Mouse (Mus musculus) embryonic fibroblast, embryonic 13.5 days (primary cell): Measurements from ENCODE around the gene Mpdz.

Experiments
- CTCF ChIP-seq: IDR thresholded peaks from 2 replicates; pipeline ENCODE4 v1.5.1; 2011; ENCODE audit warnings: mild to moderate bottlenecking, control low read depth, low read length, moderate library complexity, borderline replicate concordance; ENCODE audit not compliant: insufficient read depth
- POLR2A ChIP-seq: IDR thresholded peaks from 2 replicates; pipeline ENCODE4 v1.6.1; 2011; ENCODE audit warnings: low read depth, mild to moderate bottlenecking, control low read depth, low read length, moderate library complexity

DNA sequence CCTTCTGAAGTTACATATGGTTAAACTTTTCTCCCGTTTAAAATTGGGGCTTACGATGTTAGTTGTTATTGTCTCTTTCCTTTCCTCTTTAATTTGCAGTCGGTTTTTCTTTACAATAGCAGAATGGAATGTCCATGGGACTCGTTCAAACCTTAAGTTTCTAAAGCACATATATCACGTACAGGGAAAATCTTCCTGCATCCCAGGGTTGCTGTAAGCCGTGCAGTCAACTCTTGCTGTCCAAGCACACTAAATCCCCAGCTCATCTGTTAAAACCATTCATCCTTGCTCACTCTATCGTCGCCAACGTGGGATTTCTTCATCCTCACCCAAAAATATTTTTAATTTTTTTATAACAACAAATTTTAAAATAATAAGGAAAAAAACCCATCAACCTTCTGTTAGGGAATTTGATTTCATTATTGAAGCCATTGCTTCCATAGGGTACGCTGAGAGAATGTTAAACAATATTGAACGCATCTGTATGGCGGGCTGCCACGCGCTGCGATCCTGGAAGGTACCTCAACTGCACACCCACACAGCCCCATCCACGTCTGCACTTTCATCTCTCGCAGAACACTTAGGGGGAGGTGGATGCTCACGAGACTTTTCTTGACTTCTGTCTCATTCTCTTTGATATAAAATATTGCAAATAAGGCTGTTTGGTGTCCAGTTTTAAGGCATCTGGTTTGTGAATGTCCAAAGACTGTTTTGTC, 41.4 kb upstream of the Mpdz start:
- TF ChIP-seq CTCF (no peak), POLR2A (no peak)
